Mouse (Mus musculus) hindbrain, embryonic 15.5 days (tissue): ENCODE data around the gene Zbed4. TPM values are rescaled to one million over a fixed set of nuclear protein-coding genes. Genes with fewer than 3 reads are reported as not detected.
"Not testable (repeated sequence)": the region's sequence is repeated elsewhere in the genome, so short reads cannot be mapped to it uniquely, and the experiment has no call there.

ENCODE experiments used
- ATAC-seq: fragments of 200-750 bp; cut with Nextera tagmentation; 2 replicates; pipeline ENCODE4 v1.8.0; 2017; ENCODE audit warnings: low read depth, moderate number of reproducible peaks, moderate TSS enrichment; ENCODE audit not compliant: low FRiP score
- H3K27ac ChIP-seq: fragments of 300-500 bp; sonication (generic); replicated peaks from 2 replicates; pipeline ENCODE4 v1.5.1; 2015; ENCODE audit warnings: mild to moderate bottlenecking, inconsistent platforms
- H3K27me3 ChIP-seq: fragments of 300-500 bp; sonication (generic); 2 replicates; pipeline ENCODE4 v1.6.1; 2015; ENCODE audit warnings: control low read depth, inconsistent platforms
- H3K36me3 ChIP-seq: fragments of 300-500 bp; sonication (generic); 2 replicates; pipeline ENCODE4 v1.6.1; 2015; ENCODE audit warnings: control low read depth, inconsistent platforms
- H3K4me1 ChIP-seq: fragments of 300-500 bp; sonication (generic); replicated peaks from 2 replicates; pipeline ENCODE4 v1.6.1; 2015; ENCODE audit warnings: control low read depth, inconsistent platforms
- H3K4me2 ChIP-seq: fragments of 300-500 bp; sonication (generic); 2 replicates; pipeline ENCODE4 v1.6.1; 2015; ENCODE audit warnings: moderate library complexity, mild to moderate bottlenecking, inconsistent platforms
- H3K4me3 ChIP-seq: fragments of 300-500 bp; sonication (generic); 2 replicates; pipeline ENCODE4 v1.5.1; 2015; ENCODE audit warnings: mild to moderate bottlenecking, inconsistent platforms
- H3K9ac ChIP-seq: fragments of 300-500 bp; sonication (generic); 2 replicates; pipeline ENCODE4 v1.6.1; 2015; ENCODE audit warnings: inconsistent platforms
- H3K9me3 ChIP-seq: fragments of 300-500 bp; sonication (generic); 2 replicates; pipeline ENCODE4 v1.6.1; 2016; ENCODE audit warnings: control low read depth, inconsistent platforms
- WGBS: fragments of 180-500 bp; shearing (Covaris S2); methylation state at CpG from one replicate; pipeline ENCODE4 v1.1.7; 2015; 5-methylcytosine and 5-hydroxymethylcytosine counted together
- polyA plus RNA-seq: library from polyadenylated mRNA; unstranded; fragments of >200 nt; fragmentation: Nextera tagmentation; extraction: Ambion mirVana; gene quantifications from 2 replicates; pipeline ENCODE4 v1.2.1, GENCODE M21; 2015

Gene Zbed4
- polyA plus RNA-seq = 14.6 and 15.0 TPM in 2 replicates

- no peaks in the 10 kb centered on the region for H3K27me3 ChIP-seq
- H3K27ac ChIP-seq = peak within 1 kb of the TSS; percentile 91
- no peaks in the 10 kb centered on the region for H3K36me3 ChIP-seq
- H3K4me1 ChIP-seq = peaks cover 27% of the 10 kb centered on the region
- WGBS = 0% methylated on average over 71 of the region's 119 CpGs
- peak; percentile 68 for ATAC-seq
- H3K4me3 ChIP-seq = peak within 1 kb of the TSS; percentile 90
- H3K9me3 ChIP-seq = no peaks in the 10 kb centered on the region
- H3K4me2 ChIP-seq = peak within 1 kb of the TSS; percentile 90
- H3K9ac ChIP-seq = peak within 1 kb of the TSS; percentile 81
Observed at GRCm38 (mm10) chr15:88751564-88752402, at the start of gene Zbed4. Zbed4 (plus strand) TSS chr15:88751660.

- no peaks in the 10 kb centered on the region for H3K9me3 ChIP-seq
Observed at GRCm38 (mm10) chr15:88702501-88702900, 49.0 kb upstream of the Zbed4 start.

GRCm38 (mm10) chr15:88704284-88704683 lies 47.2 kb upstream of the Zbed4 start:
- H3K9ac ChIP-seq = no peak overlapping the region
- peaks cover 73% of the 10 kb centered on the region for H3K36me3 ChIP-seq
- no peak overlapping the region for H3K4me2 ChIP-seq
- 65% methylated on average over 1 of the region's 1 CpGs for WGBS
- ATAC-seq = no peak
- H3K9me3 ChIP-seq = no peaks in the 10 kb centered on the region
- no peak overlapping the region for H3K27ac ChIP-seq
- H3K27me3 ChIP-seq = no peaks in the 10 kb centered on the region
- no peak overlapping the region for H3K4me3 ChIP-seq
- H3K4me1 ChIP-seq = 0 out of 2 replicates have a peak, but pooled peaks cover 4% of the 10 kb centered on the region

More at GRCm38 (mm10) chr15:88702501-88702900, 49.0 kb upstream of the Zbed4 start:
- Histone ChIP-seq H3K4me3 (no peak overlapping the region), H3K9ac (no peak overlapping the region), H3K27ac (no peak overlapping the region), H3K4me2 (no peak overlapping the region), H3K4me1 (0 out of 2 replicates have a peak, but pooled peaks cover 4% of the 10 kb centered on the region), H3K36me3 (peaks cover 62% of the 10 kb centered on the region), H3K27me3 (no peaks in the 10 kb centered on the region)
- ATAC-seq = no peak
- 48% methylated on average over 3 of the region's 3 CpGs for WGBS

GRCm38 (mm10) chr15:88706320-88706719 lies 45.1 kb upstream of the Zbed4 start:
- peaks cover 81% of the 10 kb centered on the region for H3K36me3 ChIP-seq
- no peak overlapping the region for H3K9ac ChIP-seq
- H3K27me3 ChIP-seq = no peaks in the 10 kb centered on the region
- H3K4me2 ChIP-seq = no peak overlapping the region
- no peak overlapping the region for H3K27ac ChIP-seq
- H3K9me3 ChIP-seq = no peaks in the 10 kb centered on the region
- ATAC-seq = no peak
- H3K4me3 ChIP-seq = no peak overlapping the region
- WGBS = 92% methylated on average over 6 of the region's 6 CpGs
- no peaks in the 10 kb centered on the region for H3K4me1 ChIP-seq

- H3K9ac ChIP-seq, ATAC-seq, H3K9me3 ChIP-seq, H3K27ac ChIP-seq, H3K4me2 ChIP-seq, H3K4me1 ChIP-seq, H3K27me3 ChIP-seq, H3K4me3 ChIP-seq: not testable (repeated sequence)
- WGBS = 78% methylated on average over 13 of the region's 13 CpGs
- peaks cover 85% of the 10 kb centered on the region for H3K36me3 ChIP-seq
Observed at GRCm38 (mm10) chr15:88706987-88707386, 44.5 kb upstream of the Zbed4 start.

- WGBS = 95% methylated on average over 5 of the region's 5 CpGs
- no peak overlapping the region for H3K4me3 ChIP-seq
- H3K9ac ChIP-seq = no peak overlapping the region
- H3K27me3 ChIP-seq = no peaks in the 10 kb centered on the region
- no peaks in the 10 kb centered on the region for H3K9me3 ChIP-seq
- no peak overlapping the region for H3K27ac ChIP-seq
- no peak for ATAC-seq
- no peaks in the 10 kb centered on the region for H3K4me1 ChIP-seq
- H3K36me3 ChIP-seq = peaks cover 88% of the 10 kb centered on the region
- H3K4me2 ChIP-seq = no peak overlapping the region
Observed at GRCm38 (mm10) chr15:88708204-88708603, 43.3 kb upstream of the Zbed4 start.

- Histone ChIP-seq H3K27me3 (no peaks in the 10 kb centered on the region), H3K4me1 (no peaks in the 10 kb centered on the region), H3K36me3 (peaks cover 89% of the 10 kb centered on the region), H3K4me3 (no peak overlapping the region), H3K27ac (no peak overlapping the region), H3K9me3 (no peaks in the 10 kb centered on the region), H3K9ac (no peak overlapping the region), H3K4me2 (no peak overlapping the region)
- 78% methylated on average over 13 of the region's 13 CpGs for WGBS
- ATAC-seq = no peak
Observed at GRCm38 (mm10) chr15:88708657-88709511, 42.6 kb upstream of the Zbed4 start.

- Histone ChIP-seq H3K9me3 (no peaks in the 10 kb centered on the region), H3K27me3 (no peaks in the 10 kb centered on the region), H3K9ac (no peak overlapping the region), H3K4me2 (no peak overlapping the region), H3K4me3 (no peak overlapping the region), H3K4me1 (no peaks in the 10 kb centered on the region), H3K36me3 (peaks cover 83% of the 10 kb centered on the region), H3K27ac (no peak overlapping the region)
- WGBS = 92% methylated on average over 5 of the region's 5 CpGs
- no peak for ATAC-seq
Observed at GRCm38 (mm10) chr15:88709878-88710277, 41.6 kb upstream of the Zbed4 start.

- peaks cover 80% of the 10 kb centered on the region for H3K36me3 ChIP-seq
- no peak overlapping the region for H3K27ac ChIP-seq
- ATAC-seq = no peak
- H3K4me2 ChIP-seq = no peak overlapping the region
- H3K9me3 ChIP-seq = no peaks in the 10 kb centered on the region
- H3K4me1 ChIP-seq = 0 out of 2 replicates have a peak, but pooled peaks cover 5% of the 10 kb centered on the region
- no peak overlapping the region for H3K9ac ChIP-seq
- H3K4me3 ChIP-seq = no peak overlapping the region
- 95% methylated on average over 15 of the region's 15 CpGs for WGBS
- no peaks in the 10 kb centered on the region for H3K27me3 ChIP-seq
Observed at GRCm38 (mm10) chr15:88712501-88712900, 39.0 kb upstream of the Zbed4 start.

GRCm38 (mm10) chr15:88714021-88714589 lies 37.4 kb upstream of the Zbed4 start:
- ATAC-seq = no peak
- H3K9ac ChIP-seq = no peak overlapping the region
- WGBS = 83% methylated on average over 6 of the region's 6 CpGs
- H3K4me2 ChIP-seq = no peak overlapping the region
- H3K36me3 ChIP-seq = peaks cover 69% of the 10 kb centered on the region
- no peaks in the 10 kb centered on the region for H3K27me3 ChIP-seq
- H3K27ac ChIP-seq = no peak overlapping the region
- H3K4me1 ChIP-seq = 0 out of 2 replicates have a peak, but pooled peaks cover 12% of the 10 kb centered on the region
- H3K4me3 ChIP-seq = no peak overlapping the region
- no peaks in the 10 kb centered on the region for H3K9me3 ChIP-seq

GRCm38 (mm10) chr15:88716350-88716749 lies 35.1 kb upstream of the Zbed4 start:
- H3K9ac ChIP-seq = no peak overlapping the region
- no peak overlapping the region for H3K4me2 ChIP-seq
- H3K27ac ChIP-seq = no peak overlapping the region
- H3K4me3 ChIP-seq = no peak overlapping the region
- no peak for ATAC-seq
- no peaks in the 10 kb centered on the region for H3K9me3 ChIP-seq
- H3K4me1 ChIP-seq = 0 out of 2 replicates have a peak, but pooled peaks cover 12% of the 10 kb centered on the region
- no peaks in the 10 kb centered on the region for H3K27me3 ChIP-seq
- H3K36me3 ChIP-seq = peaks cover 56% of the 10 kb centered on the region
